Mouse (Mus musculus) retina, postnatal 7 days (tissue): ENCODE measurements at regions not wholly inside any gene's neighbourhood (a gene's known extent, or its start where the extent isn't known, plus 50 kb on each side); places are given as distances from the start of the nearest gene placed in this dataset.

ENCODE experiments used
- DNase-seq: peaks from one replicate; pipeline ENCODE4 v3.0.0-alpha.2; 2012; ENCODE audit warnings: low read depth, low spot score

DNA sequence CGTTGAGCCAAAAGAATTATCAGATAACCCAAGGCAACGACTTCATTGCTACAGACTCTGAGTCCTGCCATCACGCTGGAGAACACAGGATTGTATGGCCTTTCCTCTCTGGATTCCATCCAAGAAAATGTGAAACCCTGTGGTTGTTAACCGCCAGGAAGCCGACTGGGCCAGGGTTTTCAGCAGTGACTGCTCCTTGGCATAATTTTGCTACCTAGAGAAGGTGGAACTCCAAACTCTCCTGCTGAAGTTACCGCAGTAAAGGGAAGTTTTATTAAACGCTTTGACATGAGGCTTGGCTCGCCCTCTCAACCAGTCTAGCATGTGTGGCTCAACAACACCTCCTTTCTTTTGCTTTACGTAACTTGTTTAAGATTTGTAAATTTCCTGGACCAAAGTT lies 116.9 kb downstream of the Wif1 start:
- DNase-seq = no peak

DNA sequence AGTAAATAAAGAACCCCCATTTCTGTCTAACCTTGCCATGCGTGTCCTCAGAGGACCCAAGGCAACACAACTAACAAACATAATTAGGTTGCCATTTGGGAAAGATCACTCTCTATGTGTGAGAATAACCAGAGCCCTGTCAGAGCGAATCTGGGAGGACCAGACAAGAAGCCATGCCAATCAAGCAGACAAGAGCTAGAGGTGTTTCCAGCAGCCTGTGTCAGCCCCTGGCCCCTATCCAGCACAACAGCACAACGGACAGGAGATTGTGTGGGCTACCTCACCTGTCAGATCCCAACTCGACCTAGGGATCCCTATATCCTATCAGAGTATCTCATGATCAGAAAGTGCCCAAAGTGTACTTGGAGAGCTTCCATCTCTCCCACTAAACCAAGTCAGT lies 119.9 kb downstream of the Wif1 start:
- DNase-seq = no peak

DNA sequence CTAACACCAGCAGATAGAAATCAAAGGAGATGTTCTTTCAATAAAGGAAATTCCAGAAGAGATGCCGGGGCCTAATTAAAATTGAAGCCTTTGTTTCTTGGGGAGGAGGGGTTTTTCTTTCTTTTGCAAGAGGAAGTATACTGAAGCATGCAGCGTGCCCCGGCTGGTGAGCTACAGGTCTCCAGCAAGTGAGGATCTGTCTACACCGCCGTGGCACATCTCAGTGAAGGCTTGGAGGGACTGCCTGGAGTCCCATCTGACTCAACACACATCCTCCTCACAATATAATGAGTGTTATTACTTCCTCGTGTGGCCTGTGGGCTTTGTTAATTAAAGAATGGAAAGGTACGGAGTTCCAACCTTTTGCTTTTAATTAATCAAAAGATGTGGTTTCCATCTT lies 126.7 kb downstream of the Wif1 start:
- DNase-seq = no peak

DNA sequence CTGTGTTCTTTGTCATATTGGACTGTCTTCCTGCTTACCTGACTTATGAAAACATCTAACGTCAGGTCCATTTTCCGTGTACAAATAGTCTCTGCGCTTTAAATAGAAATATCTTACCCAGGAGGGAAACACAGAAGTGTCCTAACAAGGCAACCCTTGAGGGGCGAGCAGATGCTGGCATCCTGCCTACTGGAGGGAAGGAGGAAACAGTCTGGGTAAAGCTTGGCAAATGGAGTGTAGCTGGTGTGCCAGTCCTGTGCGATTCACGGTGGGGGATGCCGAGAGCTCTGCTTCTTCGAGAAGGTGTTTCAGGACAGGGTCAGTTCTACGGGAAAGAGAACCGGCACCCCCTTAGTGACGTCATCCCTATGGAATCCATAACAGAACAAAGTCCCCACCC lies 127.4 kb downstream of the Wif1 start:
- no peak for DNase-seq

DNA sequence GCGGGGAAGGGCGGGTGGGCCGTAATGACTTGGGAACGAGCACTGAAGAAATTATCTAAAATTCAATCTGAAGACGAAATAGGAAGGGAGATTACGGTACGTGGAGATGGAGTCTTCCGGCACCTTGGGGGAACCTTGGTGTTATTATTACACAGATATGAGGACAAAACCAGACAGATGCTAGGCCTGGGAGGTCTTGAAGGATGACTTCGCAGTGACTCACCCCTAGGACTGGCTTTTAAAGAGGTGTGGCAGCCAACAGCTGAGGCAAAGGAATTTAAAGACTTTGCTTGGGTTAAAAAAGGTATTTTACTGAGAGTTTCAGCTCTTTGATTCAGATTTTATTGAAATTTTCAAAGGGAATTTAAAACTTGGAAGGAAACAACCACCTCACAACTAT lies 140.3 kb downstream of the Wif1 start:
- DNase-seq = no peak

DNA sequence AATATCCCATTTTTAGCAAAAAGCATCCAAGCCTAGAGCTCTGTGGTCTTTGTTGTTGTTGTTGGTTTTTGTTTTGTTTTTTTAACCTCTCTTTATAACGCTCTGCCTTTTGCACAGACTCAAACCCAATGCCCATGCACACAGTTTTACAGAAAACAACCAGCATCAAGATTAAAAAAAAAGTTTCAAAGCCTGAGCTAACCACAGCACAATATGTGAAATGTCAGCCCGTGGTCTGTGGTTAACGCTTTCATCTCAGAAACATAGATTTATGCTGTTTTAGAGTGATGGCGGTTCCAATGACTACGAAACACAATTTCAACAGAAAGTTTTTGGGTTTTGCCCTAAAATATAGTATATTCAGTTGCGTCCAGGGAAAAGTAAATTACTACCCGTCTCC lies 155.4 kb downstream of the Wif1 start:
- DNase-seq = no peak

DNA sequence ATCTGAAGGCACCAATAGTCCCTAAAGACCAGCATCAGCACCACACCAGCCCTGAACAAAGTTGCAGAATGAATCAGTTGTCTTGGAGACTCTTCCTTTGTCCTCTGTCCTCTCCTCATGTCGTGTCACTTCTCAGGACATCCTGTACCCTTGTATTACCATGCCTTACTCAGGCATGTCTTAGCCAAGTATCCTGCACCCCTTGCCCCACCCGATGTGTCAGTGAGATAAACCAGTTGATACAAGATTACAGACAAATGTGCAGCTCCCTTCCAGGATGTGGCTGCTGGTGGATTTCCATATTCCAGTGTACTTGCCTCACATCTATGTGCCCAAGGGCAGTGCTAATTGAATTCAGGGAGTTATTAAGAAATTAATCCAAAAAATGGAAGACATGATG lies 151.8 kb downstream of the Tbc1d30 start:
- DNase-seq = no peak

DNA sequence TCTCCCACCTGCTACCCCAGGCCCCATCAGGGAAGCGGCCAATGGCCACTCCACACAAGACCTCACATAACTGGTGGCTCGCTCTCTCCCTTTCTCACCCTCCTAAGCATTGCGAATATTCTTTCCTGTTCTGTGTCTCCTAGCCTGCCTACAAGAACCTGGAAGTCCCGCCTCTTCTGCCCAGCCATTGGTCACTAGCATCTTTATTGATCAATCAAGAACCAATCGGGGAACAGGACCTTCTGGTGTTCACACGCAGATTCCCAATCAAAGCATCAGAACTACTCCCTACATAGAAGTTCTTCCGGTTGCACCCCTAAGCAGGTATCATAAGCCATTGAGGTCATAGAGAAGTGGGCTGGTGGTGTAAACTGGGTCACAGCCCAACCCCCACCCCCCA lies 148.5 kb downstream of the Tbc1d30 start:
- DNase-seq = no peak

DNA sequence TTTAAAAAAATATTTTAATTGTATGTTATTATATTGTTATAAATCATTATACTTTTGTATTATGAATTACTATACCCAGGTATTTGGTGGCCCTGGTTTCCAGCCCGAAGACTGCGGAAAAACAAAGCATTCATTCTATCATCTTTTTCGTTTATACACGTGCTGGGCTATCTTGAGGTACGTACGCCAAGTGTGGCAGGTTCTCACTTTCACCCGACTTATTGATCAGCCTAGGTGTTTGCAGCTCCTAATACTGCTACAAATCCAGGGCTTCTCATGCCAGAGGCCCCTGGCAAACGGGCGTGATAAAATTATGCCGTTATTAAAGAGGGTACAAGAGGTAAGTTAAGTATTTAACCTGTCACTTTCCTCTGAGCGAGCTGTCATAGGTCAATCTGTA lies 145.5 kb downstream of the Tbc1d30 start:
- DNase-seq = no peak

DNA sequence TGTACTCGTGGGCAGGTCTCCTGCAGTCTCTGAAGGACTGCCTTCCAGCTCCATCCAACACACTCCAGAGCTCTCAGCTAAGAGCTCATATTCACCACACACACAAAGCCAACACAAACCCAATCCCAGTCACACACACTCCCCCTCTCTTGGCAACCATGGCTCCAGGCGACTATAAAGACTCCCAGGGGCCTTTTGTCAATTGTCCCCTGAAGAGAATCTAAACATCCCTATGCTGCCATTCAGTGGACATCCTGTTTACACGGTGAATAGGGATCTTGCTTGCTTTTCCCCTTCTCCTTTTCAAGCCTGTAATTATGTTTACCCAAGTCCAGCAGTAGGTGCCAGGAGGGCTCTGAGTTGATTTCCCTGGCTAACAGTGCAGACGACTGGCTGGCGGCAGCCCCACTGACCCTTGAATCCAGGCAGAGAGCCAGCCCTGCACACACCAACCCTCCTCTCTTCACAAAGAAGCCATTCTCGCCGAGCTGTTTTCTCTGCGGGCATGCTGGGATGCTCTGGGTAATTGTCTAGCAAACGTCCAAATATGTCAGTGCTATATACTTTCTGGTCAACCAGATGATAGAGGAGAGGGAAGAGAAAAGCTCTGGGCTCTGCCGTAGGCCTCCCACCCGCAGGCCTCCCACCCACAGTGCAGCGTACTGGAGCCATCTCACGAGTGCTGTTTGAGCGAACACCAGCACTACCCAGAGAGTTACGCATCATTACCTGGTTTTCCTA lies 144.9 kb downstream of the Tbc1d30 start:
- peak; percentile 33 for DNase-seq

DNA sequence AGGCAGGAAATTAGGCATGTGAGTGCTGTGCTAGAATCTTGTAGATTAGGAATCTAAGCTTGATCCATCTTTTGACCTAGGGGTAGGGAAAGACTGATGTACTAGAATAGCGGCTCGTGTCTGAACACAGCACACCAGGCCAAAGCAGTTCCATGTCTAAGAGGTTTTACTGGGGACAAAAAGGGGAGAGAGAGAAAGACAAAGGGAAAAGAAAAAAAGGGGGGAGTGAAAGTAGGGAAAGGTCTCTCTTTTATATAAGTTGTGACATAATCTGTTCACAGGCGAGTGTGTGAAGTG lies 144.4 kb downstream of the Tbc1d30 start:
- DNase-seq = no peak
